Mouse (Mus musculus): ENCODE data around the gene Fgl2. TPM values are rescaled to one million over a fixed set of nuclear protein-coding genes. Genes with fewer than 3 reads are reported as not detected.
A peak's percentile ranks its signal among the peaks of the same experiment; 100 is the strongest.
"Not testable (repeated sequence)": the region's sequence is repeated elsewhere in the genome, so short reads cannot be mapped to it uniquely, and the experiment has no call there.

Gene Fgl2
- 100 to 1,000 TPM in 13 of 26 experiments, 10 to 100 TPM in 7, 1 to 10 TPM in 6; 3.4 to 423 (median 94.6) TPM for total RNA-seq (2018; cell fraction: chromatin; rRNA removed)
- total RNA-seq (2018; cell fraction: cytosol; rRNA removed): 1,000 to 10,000 TPM in 7 of 26 experiments, 100 to 1,000 TPM in 7, 10 to 100 TPM in 12; 52.5 to 1,633 (median 354) TPM
- total RNA-seq (2018; cell fraction: nucleus; rRNA removed): 1,000 to 10,000 TPM in 12 of 26 experiments, 100 to 1,000 TPM in 9, 10 to 100 TPM in 5; 39.4 to 2,545 (median 553) TPM
- polyA plus RNA-seq (2018): 22.6 to 148 TPM (median 48.4 TPM) in 3 replicates

GRCm38 (mm10) chr5:21372493-21373179, at the start of gene Fgl2:
Gene Fgl2, plus strand, starts transcription at chr5:21372642.
- H3K27ac ChIP-seq: 0 out of 2 replicates have a peak within 1 kb of the TSS, but pooled peaks have one; percentile 7
- peaks cover 35% of the 10 kb centered on the region; the same call in 1 of the 2 replicates for H3K79me2 ChIP-seq (ENCODE audit: inconsistent target)
- 2% methylated on average over 31 of the region's 31 CpGs for WGBS (ENCODE audit: missing documents)
- 0 out of 2 replicates have a peak, but pooled peaks cover 7% of the 10 kb centered on the region for H3K36me3 ChIP-seq (ENCODE audit: inconsistent target)
- H3K4me3 ChIP-seq (ENCODE audit: inconsistent target): peak within 1 kb of the TSS; percentile 43

- Histone ChIP-seq H3K27ac (no peak overlapping the region), H3K36me3 (ENCODE audit: inconsistent target) (no peaks in the 10 kb centered on the region), H3K4me3 (ENCODE audit: inconsistent target) (no peak overlapping the region), H3K79me2 (ENCODE audit: inconsistent target) (no peaks in the 10 kb centered on the region)
- WGBS (ENCODE audit: missing documents): 6% methylated on average over 1 of the region's 1 CpGs
These were observed 45.9 kb upstream of the Fgl2 start for GRCm38 (mm10) chr5:21326494-21326893.

GRCm38 (mm10) chr5:21328560-21328959, 43.9 kb upstream of the Fgl2 start:
- Histone ChIP-seq H3K79me2 (ENCODE audit: inconsistent target) (no peaks in the 10 kb centered on the region), H3K27ac (no peak overlapping the region), H3K4me3 (ENCODE audit: inconsistent target) (no peak overlapping the region), H3K36me3 (ENCODE audit: inconsistent target) (no peaks in the 10 kb centered on the region)
- WGBS (ENCODE audit: missing documents): 33% methylated on average over 1 of the region's 1 CpGs

- 80% methylated on average over 11 of the region's 11 CpGs for WGBS (ENCODE audit: missing documents)
- Histone ChIP-seq H3K27ac (no peak overlapping the region), H3K79me2 (ENCODE audit: inconsistent target) (no peaks in the 10 kb centered on the region), H3K4me3 (ENCODE audit: inconsistent target) (no peak overlapping the region), H3K36me3 (ENCODE audit: inconsistent target) (no peaks in the 10 kb centered on the region)
These were observed 42.5 kb upstream of the Fgl2 start for GRCm38 (mm10) chr5:21329672-21330665.

GRCm38 (mm10) chr5:21331656-21332055, 40.8 kb upstream of the Fgl2 start:
- WGBS (ENCODE audit: missing documents): 67% methylated on average over 5 of the region's 5 CpGs
- no peak overlapping the region for H3K27ac ChIP-seq
- H3K4me3 ChIP-seq (ENCODE audit: inconsistent target): no peak overlapping the region
- no peaks in the 10 kb centered on the region for H3K36me3 ChIP-seq (ENCODE audit: inconsistent target)
- no peaks in the 10 kb centered on the region for H3K79me2 ChIP-seq (ENCODE audit: inconsistent target)

- H3K79me2 ChIP-seq (ENCODE audit: inconsistent target): no peaks in the 10 kb centered on the region
- no peak overlapping the region for H3K4me3 ChIP-seq (ENCODE audit: inconsistent target)
- WGBS (ENCODE audit: missing documents): 0% methylated on average over 1 of the region's 1 CpGs
- H3K27ac ChIP-seq: no peak overlapping the region
- no peaks in the 10 kb centered on the region for H3K36me3 ChIP-seq (ENCODE audit: inconsistent target)
These were observed 40.3 kb upstream of the Fgl2 start for GRCm38 (mm10) chr5:21332119-21332518.

GRCm38 (mm10) chr5:21342265-21342664, 30.2 kb upstream of the Fgl2 start:
- not testable (repeated sequence) for H3K36me3 ChIP-seq (ENCODE audit: inconsistent target); H3K27ac ChIP-seq; H3K79me2 ChIP-seq (ENCODE audit: inconsistent target); H3K4me3 ChIP-seq (ENCODE audit: inconsistent target)

GRCm38 (mm10) chr5:21348366-21348765, 24.1 kb upstream of the Fgl2 start:
- Histone ChIP-seq H3K79me2 (ENCODE audit: inconsistent target) (no peaks in the 10 kb centered on the region), H3K4me3 (ENCODE audit: inconsistent target) (no peak overlapping the region), H3K36me3 (ENCODE audit: inconsistent target) (no peaks in the 10 kb centered on the region), H3K27ac (no peak overlapping the region)
- WGBS (ENCODE audit: missing documents): 87% methylated on average over 7 of the region's 7 CpGs

GRCm38 (mm10) chr5:21351678-21352077, 20.8 kb upstream of the Fgl2 start:
- no peak overlapping the region for H3K4me3 ChIP-seq (ENCODE audit: inconsistent target)
- H3K36me3 ChIP-seq (ENCODE audit: inconsistent target): no peaks in the 10 kb centered on the region
- no peak overlapping the region for H3K27ac ChIP-seq
- H3K79me2 ChIP-seq (ENCODE audit: inconsistent target): no peaks in the 10 kb centered on the region

GRCm38 (mm10) chr5:21358648-21359047, 13.8 kb upstream of the Fgl2 start:
- H3K27ac ChIP-seq: peak overlapping the region; percentile 52
- no peaks in the 10 kb centered on the region for H3K36me3 ChIP-seq (ENCODE audit: inconsistent target)
- no peaks in the 10 kb centered on the region for H3K79me2 ChIP-seq (ENCODE audit: inconsistent target)
- WGBS (ENCODE audit: missing documents): 58% methylated on average over 3 of the region's 3 CpGs
- H3K4me3 ChIP-seq (ENCODE audit: inconsistent target): no peak overlapping the region

- H3K36me3 ChIP-seq (ENCODE audit: inconsistent target): no peaks in the 10 kb centered on the region
- no peak overlapping the region for H3K4me3 ChIP-seq (ENCODE audit: inconsistent target)
- H3K27ac ChIP-seq: no peak overlapping the region
- 94% methylated on average over 3 of the region's 3 CpGs for WGBS (ENCODE audit: missing documents)
- no peaks in the 10 kb centered on the region for H3K79me2 ChIP-seq (ENCODE audit: inconsistent target)
These were observed 9.1 kb upstream of the Fgl2 start for GRCm38 (mm10) chr5:21363343-21363742.

GRCm38 (mm10) chr5:21366338-21367053, 5.9 kb upstream of the Fgl2 start:
- Histone ChIP-seq H3K36me3 (ENCODE audit: inconsistent target) (no peaks in the 10 kb centered on the region), H3K27ac (no peak overlapping the region), H3K79me2 (ENCODE audit: inconsistent target) (no peaks in the 10 kb centered on the region), H3K4me3 (ENCODE audit: inconsistent target) (no peak overlapping the region)
- 28% methylated on average over 4 of the region's 4 CpGs for WGBS (ENCODE audit: missing documents)

- WGBS (ENCODE audit: missing documents): 10% methylated on average over 2 of the region's 2 CpGs
- Histone ChIP-seq H3K79me2 (ENCODE audit: inconsistent target) (no peaks in the 10 kb centered on the region; the same call in 1 of the 2 replicates), H3K36me3 (ENCODE audit: inconsistent target) (no peaks in the 10 kb centered on the region), H3K27ac (no peak overlapping the region), H3K4me3 (ENCODE audit: inconsistent target) (no peak overlapping the region)
These were observed 4.9 kb upstream of the Fgl2 start for GRCm38 (mm10) chr5:21367514-21367913.
